Mouse (Mus musculus): ENCODE measurements around the gene B2m. TPM values are rescaled to one million over a fixed set of nuclear protein-coding genes. Genes with fewer than 3 reads are reported as not detected.
A peak's percentile ranks its signal among the peaks of the same experiment; 100 is the strongest.
"Not testable (repeated sequence)": the region's sequence is repeated elsewhere in the genome, so short reads cannot be mapped to it uniquely, and the experiment has no call there.

The B2m gene
- 100 to 1,000 TPM; 132 to 152 TPM for total RNA-seq (2021)

DNA sequence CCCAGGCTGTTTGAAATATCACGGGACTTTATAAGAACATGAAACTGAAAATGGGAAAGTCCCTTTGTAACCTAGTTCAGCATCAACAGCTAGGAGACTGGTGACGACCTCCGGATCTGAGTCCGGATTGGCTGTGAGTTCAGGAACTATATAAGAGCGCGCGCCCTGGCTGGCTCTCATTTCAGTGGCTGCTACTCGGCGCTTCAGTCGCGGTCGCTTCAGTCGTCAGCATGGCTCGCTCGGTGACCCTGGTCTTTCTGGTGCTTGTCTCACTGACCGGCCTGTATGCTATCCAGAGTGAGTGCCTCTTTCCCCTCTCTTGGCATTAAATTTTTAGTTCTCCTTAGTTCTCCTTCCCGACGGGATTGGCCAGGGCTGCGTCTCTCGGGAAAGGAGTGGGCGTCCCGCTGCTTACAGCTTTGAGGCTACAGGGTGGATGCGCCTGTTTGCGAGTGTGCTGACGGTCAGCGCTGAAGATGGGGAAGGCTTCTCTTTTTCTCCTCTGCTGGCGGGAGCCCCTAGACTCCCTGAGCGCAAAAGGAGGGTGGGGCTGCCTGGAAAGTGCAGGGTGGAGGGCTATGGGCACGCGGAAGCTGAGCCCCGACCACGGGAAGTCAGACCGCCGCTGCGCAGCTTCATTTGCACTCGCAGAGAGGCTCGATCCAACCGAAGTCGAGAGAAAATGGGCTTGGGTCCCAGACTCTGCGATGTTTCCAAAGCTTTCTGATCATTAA is at the start of gene B2m:
B2m (plus strand) TSS at position 179 of the 734 bp plus-strand sequence.
- DNase-seq (ENCODE audit: low spot score): peak; percentile 93
- intact Hi-C loops (cut with DNase I): loop anchor here (1.0 kb wide), 1 partner anchor 30 kb away; no protein-coding TSS in a partner anchor

GRCm38 (mm10) chr2:122097686-122098085 is 49.8 kb upstream of the B2m start:
- intact Hi-C loops (cut with DNase I); DNase-seq (ENCODE audit: low spot score): not testable (repeated sequence)

DNA sequence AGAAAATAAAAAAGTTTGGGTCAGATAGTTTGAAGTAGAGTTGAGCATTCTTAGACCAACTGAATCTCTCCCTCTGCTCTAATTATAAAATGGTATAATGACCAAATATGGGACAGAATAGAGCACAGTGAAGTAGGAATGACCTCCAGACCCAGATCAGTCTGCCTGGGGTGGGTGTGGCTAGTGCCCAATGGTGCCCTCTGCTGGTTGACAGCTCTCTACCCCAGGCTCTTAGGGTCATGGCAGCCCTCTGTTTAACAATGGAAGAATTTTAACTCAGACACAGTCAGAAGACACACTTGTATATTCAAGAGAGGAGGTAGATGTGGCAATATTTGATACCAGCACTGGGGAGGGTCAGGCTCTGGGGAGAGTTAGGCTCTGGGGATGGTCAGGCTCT is 45.4 kb upstream of the B2m start:
- no peak for DNase-seq (ENCODE audit: low spot score)
- intact Hi-C loops (cut with DNase I): no loop called here

- intact Hi-C loops (cut with DNase I): no loop called here
Observed at GRCm38 (mm10) chr2:122108101-122108500, 39.4 kb upstream of the B2m start.

DNA sequence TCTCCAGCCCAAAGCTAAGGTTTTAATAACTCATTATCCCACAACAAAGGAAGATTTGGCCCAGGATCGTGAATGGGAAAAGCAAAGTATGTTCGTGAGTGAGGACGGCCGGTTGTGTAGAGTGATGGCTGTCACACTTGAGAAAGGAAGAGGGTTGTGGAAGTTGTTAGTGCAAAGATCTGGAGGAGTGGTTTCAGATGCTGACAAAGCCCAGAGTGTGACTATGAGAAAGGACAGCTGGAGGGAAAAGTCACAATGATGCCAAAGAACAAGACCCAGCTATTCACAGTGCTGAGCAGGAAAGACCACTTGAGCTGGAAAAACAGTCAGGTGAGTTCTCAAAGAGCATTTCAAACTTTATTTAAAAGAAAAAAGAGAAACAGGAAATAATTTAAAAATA is 37.8 kb upstream of the B2m start:
- DNase-seq (ENCODE audit: low spot score): no peak

More at GRCm38 (mm10) chr2:122108101-122108500, 39.4 kb upstream of the B2m start:
- no peak for DNase-seq (ENCODE audit: low spot score)

GRCm38 (mm10) chr2:122116888-122117287 is 30.6 kb upstream of the B2m start:
- DNase-seq (ENCODE audit: low spot score): no peak
- intact Hi-C loops (cut with DNase I): loop anchor here (1.0 kb wide), 1 partner anchor 30 kb away; the partner anchor contains the start of gene B2m

More for the DNA sequence above, 37.8 kb upstream of the B2m start:
- intact Hi-C loops (cut with DNase I): no loop called here

GRCm38 (mm10) chr2:122117961-122118958 is 29.2 kb upstream of the B2m start, which contains the start of gene Spg11:
Spg11 (minus strand) TSS chr2:122118386.
- intact Hi-C loops (cut with DNase I): loop anchor here (1.0 kb wide), 1 partner anchor 29 kb away; the partner anchor contains the start of gene B2m
- DNase-seq (ENCODE audit: low spot score): peak; percentile 97

DNA sequence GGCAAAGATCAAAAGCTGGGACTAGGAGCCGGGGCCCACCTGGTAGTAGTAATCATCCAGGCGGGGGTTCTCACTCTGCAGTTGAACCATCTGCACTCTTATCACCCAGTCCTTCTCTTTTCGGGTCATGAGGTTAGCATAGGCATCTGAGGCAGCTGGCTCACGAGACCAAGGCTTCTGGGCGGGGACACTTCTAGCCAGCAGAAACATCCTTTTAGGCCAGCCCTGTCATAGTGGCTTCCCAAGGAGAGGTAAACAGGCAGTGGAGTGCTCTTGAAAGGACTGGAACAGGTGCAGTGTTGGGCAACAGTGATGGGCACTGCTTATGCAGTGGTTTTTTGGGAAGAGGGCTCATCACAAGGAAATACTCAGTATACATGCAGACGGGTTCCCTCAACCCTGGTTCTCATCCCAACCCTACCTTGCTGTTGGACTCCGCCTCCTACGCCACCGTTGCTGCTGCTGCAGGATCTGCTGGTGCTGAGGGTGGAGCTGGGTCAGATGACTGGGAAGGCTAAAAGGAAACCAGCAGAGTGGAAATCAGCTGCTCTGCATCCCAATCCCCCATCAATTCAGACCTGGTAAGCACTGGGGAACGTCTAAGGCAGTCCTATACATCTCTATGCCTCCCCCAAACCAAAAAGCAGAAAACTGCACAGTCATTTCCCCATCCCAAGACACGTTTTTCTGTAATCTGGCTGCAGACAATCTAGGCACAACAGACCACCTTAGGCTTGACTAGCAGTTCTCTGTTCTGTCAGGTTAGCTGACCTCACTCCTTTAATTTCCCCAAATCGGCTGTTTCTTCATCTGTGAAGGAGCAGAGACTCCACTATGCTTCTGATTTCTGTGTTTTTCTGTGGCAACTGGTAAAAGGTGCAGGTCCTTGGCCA is 21.6 kb upstream of the B2m start:
- DNase-seq (ENCODE audit: low spot score): no peak
- intact Hi-C loops (cut with DNase I): no loop called here

DNA sequence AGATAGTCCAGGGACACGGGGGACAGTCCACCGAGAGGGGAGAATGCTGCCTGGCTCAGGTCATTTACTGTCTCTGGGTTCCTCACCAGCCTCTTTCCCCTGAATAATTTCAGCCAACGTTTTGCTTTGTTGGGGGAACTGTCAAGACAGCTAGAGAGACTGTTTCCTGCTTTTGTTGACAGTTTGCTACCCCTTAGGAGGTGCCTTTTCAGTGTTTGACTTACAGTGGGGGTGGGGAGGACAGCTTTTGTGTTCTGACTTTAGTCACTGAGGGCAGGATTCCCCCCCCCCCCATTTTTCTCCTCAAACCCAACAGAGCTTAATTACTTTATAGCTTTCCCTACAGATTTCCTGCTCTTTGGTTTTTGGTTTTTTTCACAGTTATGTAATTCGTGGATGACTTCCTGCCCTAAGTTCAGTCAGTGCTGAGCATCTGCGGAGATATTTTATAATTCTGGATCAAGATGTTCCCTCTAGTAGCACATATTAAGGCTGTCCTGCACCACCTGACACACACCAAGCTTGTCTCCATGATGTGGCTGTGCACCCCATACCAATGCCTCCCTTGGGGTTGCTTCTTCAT is 20.6 kb upstream of the B2m start:
- no peak for DNase-seq (ENCODE audit: low spot score)
- intact Hi-C loops (cut with DNase I): no loop called here

DNA sequence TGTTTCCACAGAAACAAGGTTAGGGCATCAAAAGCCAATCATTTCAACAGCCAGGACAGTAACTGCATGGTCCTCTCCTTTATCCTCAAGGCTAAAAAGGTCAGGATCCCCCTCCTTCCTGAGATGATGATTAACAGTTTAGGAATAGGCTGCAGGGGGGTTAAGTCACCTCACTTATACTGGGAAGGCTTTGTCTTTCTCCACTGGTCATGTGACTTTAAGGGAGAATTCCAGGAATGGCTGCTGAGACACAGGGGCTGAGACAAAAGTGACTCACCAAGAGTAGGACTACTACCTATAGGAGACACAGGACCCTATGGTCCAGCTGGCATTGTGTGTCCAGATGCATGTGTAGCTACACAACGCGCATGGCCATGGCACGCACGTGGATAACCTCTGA is 19.9 kb upstream of the B2m start:
- intact Hi-C loops (cut with DNase I): no loop called here
- no peak for DNase-seq (ENCODE audit: low spot score)

GRCm38 (mm10) chr2:122132078-122132477 is 15.4 kb upstream of the B2m start:
- no peak for DNase-seq (ENCODE audit: low spot score)
- intact Hi-C loops (cut with DNase I): no loop called here

DNA sequence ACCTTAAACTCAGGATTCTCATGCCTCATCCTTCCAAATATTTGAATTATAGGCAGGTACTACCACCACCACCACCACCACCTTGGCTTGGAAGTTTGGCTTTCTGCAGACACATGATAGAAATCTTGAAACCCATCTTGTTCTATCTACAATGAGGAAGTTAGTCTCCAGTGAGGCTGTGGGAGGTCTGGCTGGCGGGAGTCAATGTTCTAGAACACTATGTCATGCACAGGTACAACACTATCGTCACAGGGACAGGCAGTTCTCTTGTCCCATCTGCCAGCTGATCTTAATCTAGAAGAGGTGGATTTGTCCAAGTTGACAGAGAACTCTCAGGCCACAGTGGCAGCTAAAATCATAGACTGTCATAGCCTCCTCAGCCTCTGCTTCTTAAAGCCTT is 14.9 kb upstream of the B2m start:
- intact Hi-C loops (cut with DNase I): no loop called here
- DNase-seq (ENCODE audit: low spot score): no peak

- DNase-seq (ENCODE audit: low spot score): no peak
- intact Hi-C loops (cut with DNase I): no loop called here
Observed at GRCm38 (mm10) chr2:122137839-122138465, 9.5 kb upstream of the B2m start.

DNA sequence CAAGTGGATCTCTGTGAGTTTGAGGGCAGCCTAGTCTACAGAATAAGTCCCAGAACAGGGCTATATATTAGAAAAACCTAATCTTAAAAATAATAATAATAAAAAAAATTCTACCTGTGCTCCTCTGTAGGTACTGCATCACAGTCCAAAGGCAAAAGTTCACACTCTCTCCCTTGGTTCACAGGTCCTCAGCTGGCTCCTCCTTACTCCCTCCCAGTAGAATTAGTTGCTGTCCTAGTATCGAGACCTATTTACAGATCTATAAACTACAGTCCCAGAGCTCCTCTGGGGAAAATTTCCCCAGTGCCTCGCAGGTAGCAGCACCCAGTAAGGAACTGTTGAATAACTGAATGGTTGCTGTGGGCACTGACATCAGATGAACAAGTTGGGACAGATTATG is 6.7 kb upstream of the B2m start:
- intact Hi-C loops (cut with DNase I): no loop called here
- DNase-seq (ENCODE audit: low spot score): no peak

- intact Hi-C loops (cut with DNase I): no loop called here
- no peak for DNase-seq (ENCODE audit: low spot score)
Observed at GRCm38 (mm10) chr2:122141332-122141967, 6.0 kb upstream of the B2m start.

DNA sequence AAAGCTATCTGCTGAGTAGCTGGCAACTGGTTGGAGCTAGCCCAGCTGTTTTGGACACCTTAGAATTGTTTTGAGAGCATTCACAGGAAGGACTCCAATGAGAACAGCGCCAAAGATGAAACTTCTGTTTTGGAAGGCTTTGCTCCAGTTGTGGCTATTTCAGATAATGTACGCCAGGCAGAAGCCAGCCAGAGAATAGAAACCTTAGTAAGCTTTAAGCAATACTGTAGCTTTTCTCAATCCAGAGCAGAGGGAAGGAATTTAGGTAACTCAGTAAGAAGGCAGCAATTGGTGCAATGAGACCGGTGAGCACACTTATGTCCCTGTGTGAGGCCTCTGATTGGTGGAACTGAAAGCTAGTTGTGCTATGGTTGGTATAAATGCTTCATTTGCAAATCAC is 4.4 kb upstream of the B2m start:
- intact Hi-C loops (cut with DNase I): no loop called here
- DNase-seq (ENCODE audit: low spot score): no peak

GRCm38 (mm10) chr2:122145756-122146155 is 1.7 kb upstream of the B2m start:
- intact Hi-C loops (cut with DNase I): no loop called here

DNA sequence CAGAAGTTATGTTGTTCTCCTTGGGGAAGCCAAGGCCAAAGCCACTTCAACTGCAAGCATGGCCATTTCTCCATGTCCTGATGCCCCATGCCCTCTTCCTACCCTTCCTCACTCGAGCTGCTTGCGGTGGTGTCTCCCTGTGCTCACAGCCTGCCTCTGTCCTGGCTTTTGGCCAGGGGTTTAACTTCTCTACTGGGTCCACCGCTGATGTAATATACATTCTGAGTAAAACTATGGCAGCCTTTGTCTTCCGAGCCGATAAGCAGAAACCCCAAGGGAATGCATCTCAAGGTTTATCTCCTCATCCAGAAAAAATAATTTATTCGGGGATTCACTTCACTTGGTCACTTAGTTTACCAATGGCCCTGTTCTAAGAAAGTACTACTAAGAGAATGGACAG is 799 bp upstream of the B2m start:
- intact Hi-C loops (cut with DNase I): loop anchor here (1.0 kb wide), 1 partner anchor 29 kb away; no protein-coding TSS in a partner anchor
- no peak for DNase-seq (ENCODE audit: low spot score)

More at GRCm38 (mm10) chr2:122145756-122146155, 1.7 kb upstream of the B2m start:
- DNase-seq (ENCODE audit: low spot score): no peak

Measured in heart, postnatal 25 days (tissue).